Mouse (Mus musculus) monocyte, adult 2 months (primary cell): Measurements from ENCODE around the gene Hemk1.

Experiments used
- DNase-seq, 2 experiments: peaks; one replicate each; pipeline ENCODE4 v3.0.0; 2022; ENCODE audit warnings: low spot score in 2 of 2, low read depth in 1 of 2

Gene Hemk1

GRCm38 (mm10) chr9:107338172-107338883 lies at the start of gene Hemk1:
Hemk1 (minus strand) TSS chr9:107338350.
- DNase-seq: peak; percentile 29 to 54

GRCm38 (mm10) chr9:107387708-107388107 lies 49.6 kb upstream of the Hemk1 start:
- DNase-seq: no peak

GRCm38 (mm10) chr9:107386722-107387121 lies 48.6 kb upstream of the Hemk1 start:
- no peak for DNase-seq

GRCm38 (mm10) chr9:107384396-107384795 lies 46.2 kb upstream of the Hemk1 start:
- DNase-seq: no peak

GRCm38 (mm10) chr9:107381723-107382122 lies 43.6 kb upstream of the Hemk1 start:
- DNase-seq: no peak

GRCm38 (mm10) chr9:107377961-107378512 lies 39.9 kb upstream of the Hemk1 start:
- no peak for DNase-seq

GRCm38 (mm10) chr9:107375451-107375850 lies 37.3 kb upstream of the Hemk1 start:
- no peak for DNase-seq

GRCm38 (mm10) chr9:107374623-107375022 lies 36.5 kb upstream of the Hemk1 start:
- no peak for DNase-seq

- DNase-seq: peak in 1 of 2 experiments; percentile 8
These were observed 34.3 kb upstream of the Hemk1 start for GRCm38 (mm10) chr9:107372441-107372840.

GRCm38 (mm10) chr9:107370106-107370463 lies 31.9 kb upstream of the Hemk1 start:
- DNase-seq: no peak

GRCm38 (mm10) chr9:107369270-107370105 lies 31.3 kb upstream of the Hemk1 start:
- no peak for DNase-seq

GRCm38 (mm10) chr9:107368302-107368701 lies 30.2 kb upstream of the Hemk1 start:
- DNase-seq: no peak

GRCm38 (mm10) chr9:107366644-107367043 lies 28.5 kb upstream of the Hemk1 start:
- DNase-seq: peak in 1 of 2 experiments; percentile 16

- no peak for DNase-seq
These were observed 22.8 kb upstream of the Hemk1 start for GRCm38 (mm10) chr9:107360989-107361388.

GRCm38 (mm10) chr9:107357651-107358050 lies 19.5 kb upstream of the Hemk1 start:
- DNase-seq: peak; percentile 38 to 50

- peak in 1 of 2 experiments; percentile 19 for DNase-seq
These were observed 18.0 kb upstream of the Hemk1 start for GRCm38 (mm10) chr9:107355870-107356765.

GRCm38 (mm10) chr9:107354826-107355225 lies 16.7 kb upstream of the Hemk1 start:
- DNase-seq: no peak

- no peak for DNase-seq
These were observed 11.2 kb upstream of the Hemk1 start for GRCm38 (mm10) chr9:107349321-107349720.

GRCm38 (mm10) chr9:107347586-107348183 lies 9.5 kb upstream of the Hemk1 start:
- no peak for DNase-seq

GRCm38 (mm10) chr9:107346081-107346480 lies 7.9 kb upstream of the Hemk1 start:
- no peak for DNase-seq

- no peak for DNase-seq
These were observed 5.9 kb upstream of the Hemk1 start for GRCm38 (mm10) chr9:107344027-107344426.
